Mouse (Mus musculus) liver, embryonic 14.5 days (tissue): Measurements from ENCODE around the gene Panx2. TPM values are rescaled to one million over a fixed set of nuclear protein-coding genes. Genes with fewer than 3 reads are reported as not detected.

ENCODE experiments used
- ATAC-seq: fragments of 200-750 bp; cut with Nextera tagmentation; 2 replicates; pipeline ENCODE4 v1.8.0; 2017; ENCODE audit warnings: moderate number of reproducible peaks, mild to moderate bottlenecking, moderate library complexity; ENCODE audit not compliant: insufficient read depth
- DNase-seq, 3 experiments: peaks; one replicate each; pipeline ENCODE4 v3.0.0-alpha.2; 2012 to 2013; ENCODE audit warnings: low read depth in 3 of 3, low spot score in 3 of 3
- H3K27ac ChIP-seq: fragments of 300-500 bp; sonication (generic); 2 replicates; pipeline ENCODE4 v1.5.1; 2014; ENCODE audit warnings: moderate library complexity, mild to moderate bottlenecking, control low read depth, inconsistent platforms
- H3K27me3 ChIP-seq: fragments of 300-500 bp; sonication (generic); 2 replicates; pipeline ENCODE4 v1.6.1; 2014; ENCODE audit warnings: mild to moderate bottlenecking, low read length, moderate library complexity; ENCODE audit not compliant: control insufficient read depth, insufficient read depth
- H3K36me3 ChIP-seq: fragments of 300-500 bp; sonication (generic); replicated peaks from 2 replicates; pipeline ENCODE4 v1.6.1; 2014; ENCODE audit warnings: low read depth; ENCODE audit not compliant: control insufficient read depth, insufficient read depth
- H3K4me1 ChIP-seq, 2 experiments: fragments of 200-500 bp in 1 of 2; fragments of 300-500 bp in 1 of 2; sonication (generic) in 1 of 2; replicated peaks; 2 replicates each; pipeline ENCODE4 v1.6.1; 2012 to 2014; ENCODE audit warnings: antibody characterized with exemption in 1 of 2, inconsistent platforms in 1 of 2, low read length in 1 of 2; ENCODE audit not compliant: control insufficient read depth in 2 of 2, insufficient read depth in 2 of 2
- H3K4me2 ChIP-seq: fragments of 300-500 bp; sonication (generic); 2 replicates; pipeline ENCODE4 v1.6.1; 2014; ENCODE audit warnings: low read depth, mild to moderate bottlenecking, control low read depth, moderate library complexity
- H3K4me3 ChIP-seq, 2 experiments: fragments of 200-500 bp in 1 of 2; fragments of 300-500 bp in 1 of 2; sonication (generic) in 1 of 2; 2 replicates each; pipeline ENCODE4 v1.5.1; 2012 to 2014; ENCODE audit warnings: low read depth in 2 of 2, low read length in 2 of 2, mild to moderate bottlenecking in 2 of 2, control low read depth in 1 of 2, inconsistent platforms in 1 of 2, moderate library complexity in 1 of 2; ENCODE audit not compliant: insufficient read depth in 1 of 2
- H3K9ac ChIP-seq: fragments of 300-500 bp; sonication (generic); replicated peaks from 2 replicates; pipeline ENCODE4 v1.6.1; 2014; ENCODE audit warnings: mild to moderate bottlenecking, control low read depth, moderate library complexity
- H3K9me3 ChIP-seq: fragments of 300-500 bp; sonication (generic); 2 replicates; pipeline ENCODE4 v1.6.1; 2016; ENCODE audit warnings: low read length, mixed read lengths; ENCODE audit not compliant: control insufficient read depth
- CTCF ChIP-seq: IDR thresholded peaks from 2 replicates; pipeline ENCODE4 v1.5.1; 2016; ENCODE audit warnings: antibody characterized with exemption, low read depth, control low read depth
- EP300 ChIP-seq: IDR thresholded peaks from 2 replicates; pipeline ENCODE4 v1.6.1; 2016; ENCODE audit warnings: antibody characterized with exemption, low read depth
- WGBS: fragments of 180-500 bp; shearing (Covaris S2); extraction: QIAGEN DNeasy Blood & Tissue Kit; methylation state at CpG from one replicate; pipeline ENCODE4 v1.1.7; 2014; ENCODE audit not compliant: insufficient replicate concordance; 5-methylcytosine and 5-hydroxymethylcytosine counted together
- polyA plus RNA-seq, 2 experiments: library from polyadenylated mRNA; depleted of rRNA in 1 of 2; stranded (reverse) in 1 of 2; unstranded in 1 of 2; fragments of >200 nt; fragmentation: Nextera tagmentation in 1 of 2; extraction: Ambion mirVana in 1 of 2; gene quantifications; 2 replicates each; pipeline versions ENCODE4 v1.2.1 to v1.2.3; 2012 to 2014

Gene Panx2
- polyA plus RNA-seq, 2 experiments = 0.01 TPM; not detected in 1

- no peak overlapping the region for H3K27ac ChIP-seq
- H3K9ac ChIP-seq = no peak overlapping the region
- ATAC-seq = no peak
- no peak for DNase-seq
- TF ChIP-seq EP300 (no peak), CTCF (no peak)
- H3K27me3 ChIP-seq = no peaks in the 10 kb centered on the region
- H3K4me1 ChIP-seq = no peaks in the 10 kb centered on the region
- H3K4me2 ChIP-seq = no peak overlapping the region
- no peak overlapping the region for H3K4me3 ChIP-seq
- no peaks in the 10 kb centered on the region for H3K36me3 ChIP-seq
- no peaks in the 10 kb centered on the region for H3K9me3 ChIP-seq
- 51% methylated on average over 4 of the region's 4 CpGs for WGBS
Measured at GRCm38 (mm10) chr15:89046356-89046755, 13.2 kb upstream of the Panx2 start.

- no peaks in the 10 kb centered on the region for H3K9me3 ChIP-seq
- DNase-seq = no peak
- no peak overlapping the region for H3K27ac ChIP-seq
- no peaks in the 10 kb centered on the region for H3K4me1 ChIP-seq
- peaks cover 20% of the 10 kb centered on the region for H3K27me3 ChIP-seq
- H3K4me3 ChIP-seq = no peak overlapping the region
- WGBS = 66% methylated on average over 7 of the region's 7 CpGs
- H3K4me2 ChIP-seq = no peak overlapping the region
- no peaks in the 10 kb centered on the region for H3K36me3 ChIP-seq
- TF ChIP-seq EP300 (no peak), CTCF (no peak)
- ATAC-seq = no peak
- H3K9ac ChIP-seq = no peak overlapping the region
Measured at GRCm38 (mm10) chr15:89054666-89055065, 4.9 kb upstream of the Panx2 start.

GRCm38 (mm10) chr15:89058736-89059135 is 798 bp upstream of the Panx2 start:
- DNase-seq = no peak
- H3K9me3 ChIP-seq = no peaks in the 10 kb centered on the region
- WGBS = 27% methylated on average over 6 of the region's 6 CpGs
- no peak overlapping the region for H3K27ac ChIP-seq
- no peak overlapping the region for H3K9ac ChIP-seq
- H3K4me1 ChIP-seq = no peaks in the 10 kb centered on the region
- H3K27me3 ChIP-seq = peaks cover 39% of the 10 kb centered on the region
- no peak overlapping the region for H3K4me3 ChIP-seq
- no peak for TF ChIP-seq CTCF
- no peak for TF ChIP-seq EP300
- no peak overlapping the region for H3K4me2 ChIP-seq
- ATAC-seq = no peak
- no peaks in the 10 kb centered on the region for H3K36me3 ChIP-seq

- ATAC-seq (no peak), DNase-seq (no peak)
- Histone ChIP-seq H3K27me3 (peaks cover 39% of the 10 kb centered on the region), H3K9ac (no peak overlapping the region), H3K27ac (no peak overlapping the region), H3K4me1 (no peaks in the 10 kb centered on the region), H3K36me3 (no peaks in the 10 kb centered on the region), H3K4me2 (peak overlapping the region; percentile 21), H3K9me3 (no peaks in the 10 kb centered on the region), H3K4me3 (peak overlapping the region; percentile 3 to 33; a peak in 3 of 4 replicates)
- WGBS = 3% methylated on average over 42 of the region's 48 CpGs
- no peak for TF ChIP-seq CTCF
- TF ChIP-seq EP300 = no peak
Measured at GRCm38 (mm10) chr15:89060032-89060681, 623 bp downstream of the Panx2 start.

- Histone ChIP-seq H3K4me2 (no peak overlapping the region), H3K27me3 (peaks cover 39% of the 10 kb centered on the region), H3K4me3 (no peak overlapping the region), H3K9me3 (no peaks in the 10 kb centered on the region), H3K36me3 (no peaks in the 10 kb centered on the region), H3K27ac (no peak overlapping the region), H3K9ac (no peak overlapping the region), H3K4me1 (no peaks in the 10 kb centered on the region)
- DNase-seq (no peak), ATAC-seq (no peak)
- WGBS = 67% methylated on average over 12 of the region's 12 CpGs
- TF ChIP-seq CTCF (no peak), EP300 (no peak)
Measured at GRCm38 (mm10) chr15:89060811-89061460, 1.4 kb downstream of the Panx2 start.
